Mouse (Mus musculus) R1 (cell line): Measurements from ENCODE around the gene Myoz1.
"Not testable (repeated sequence)": the region's sequence is repeated elsewhere in the genome, so short reads cannot be mapped to it uniquely, and the experiment has no call there.

ENCODE experiments used
- DNase-seq: peaks from one replicate; pipeline ENCODE4 v3.0.0-alpha.2; 2018; ENCODE audit warnings: low read depth, low spot score

Gene Myoz1

GRCm38 (mm10) chr14:20656361-20656760 is at the start of gene Myoz1:
Myoz1 (minus strand) TSS chr14:20656540.
- no peak for DNase-seq

GRCm38 (mm10) chr14:20703461-20703860 is 47.1 kb upstream of the Myoz1 start:
- not testable (repeated sequence) for DNase-seq

GRCm38 (mm10) chr14:20702741-20703381 is 46.5 kb upstream of the Myoz1 start, which contains the start of gene Chchd1:
Chchd1 (plus strand) TSS chr14:20703006.
- peak; percentile 88 for DNase-seq

DNA sequence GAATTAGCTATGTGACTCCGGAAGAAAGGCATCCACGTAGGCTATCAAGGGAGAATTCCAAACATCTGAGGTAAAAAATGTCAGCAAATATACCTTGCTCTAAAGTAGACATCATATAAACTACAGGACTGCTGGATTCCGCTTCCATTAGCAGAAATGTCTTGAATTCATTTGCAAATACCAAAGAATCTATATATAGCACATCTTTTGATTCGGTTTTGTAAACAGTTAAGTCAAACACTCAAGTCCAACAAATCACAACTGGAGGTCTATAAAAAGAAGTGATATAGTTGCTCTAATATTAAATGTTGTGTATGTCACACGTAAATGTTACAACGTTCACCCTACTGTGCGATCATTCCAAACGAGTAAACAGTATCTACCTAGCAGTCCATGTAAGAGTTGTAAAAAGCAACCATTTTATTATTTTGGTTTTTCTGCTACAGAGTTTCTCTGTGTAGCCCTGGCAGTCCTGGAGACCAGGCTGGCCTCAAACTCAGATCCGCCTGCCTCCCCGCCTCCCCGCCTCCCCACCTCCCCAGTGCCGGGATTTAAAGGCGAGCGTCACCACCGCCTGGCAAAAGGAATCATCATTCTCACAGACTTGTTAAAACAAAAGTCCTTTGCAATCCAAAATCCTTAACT is 45.9 kb upstream of the Myoz1 start:
- no peak for DNase-seq

DNA sequence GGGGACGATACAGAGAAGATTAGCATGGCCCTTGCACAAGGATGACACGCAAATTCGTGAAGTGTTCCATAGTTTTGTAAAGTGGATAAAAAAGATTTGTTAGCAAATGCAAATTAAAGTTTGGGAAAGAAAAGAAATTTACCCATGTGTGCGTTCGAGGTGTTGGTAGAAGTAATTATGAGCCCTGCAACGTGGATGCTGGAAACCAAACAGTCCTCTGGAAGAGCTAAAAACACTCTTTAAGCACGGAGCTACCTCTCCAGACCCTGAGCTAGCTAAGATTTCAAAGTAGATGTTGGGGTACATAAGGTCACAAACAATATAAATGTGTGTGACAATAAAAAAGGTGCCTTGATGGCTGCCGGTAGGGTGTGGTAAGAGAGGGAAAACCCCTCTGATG is 45.2 kb upstream of the Myoz1 start:
- no peak for DNase-seq

- no peak for DNase-seq
Observed at GRCm38 (mm10) chr14:20700362-20700761, 44.0 kb upstream of the Myoz1 start.

GRCm38 (mm10) chr14:20698515-20698914 is 42.2 kb upstream of the Myoz1 start:
- no peak for DNase-seq

- peak; percentile 39 for DNase-seq
Observed at GRCm38 (mm10) chr14:20696986-20697385, 40.6 kb upstream of the Myoz1 start.

GRCm38 (mm10) chr14:20695761-20696520 is 39.6 kb upstream of the Myoz1 start:
- peak; percentile 17 for DNase-seq

- peak; percentile 88 for DNase-seq
Observed at GRCm38 (mm10) chr14:20694884-20695760, 38.8 kb upstream of the Myoz1 start, which contains the start of gene Fut11. Fut11 (plus strand) TSS chr14:20694968.

DNA sequence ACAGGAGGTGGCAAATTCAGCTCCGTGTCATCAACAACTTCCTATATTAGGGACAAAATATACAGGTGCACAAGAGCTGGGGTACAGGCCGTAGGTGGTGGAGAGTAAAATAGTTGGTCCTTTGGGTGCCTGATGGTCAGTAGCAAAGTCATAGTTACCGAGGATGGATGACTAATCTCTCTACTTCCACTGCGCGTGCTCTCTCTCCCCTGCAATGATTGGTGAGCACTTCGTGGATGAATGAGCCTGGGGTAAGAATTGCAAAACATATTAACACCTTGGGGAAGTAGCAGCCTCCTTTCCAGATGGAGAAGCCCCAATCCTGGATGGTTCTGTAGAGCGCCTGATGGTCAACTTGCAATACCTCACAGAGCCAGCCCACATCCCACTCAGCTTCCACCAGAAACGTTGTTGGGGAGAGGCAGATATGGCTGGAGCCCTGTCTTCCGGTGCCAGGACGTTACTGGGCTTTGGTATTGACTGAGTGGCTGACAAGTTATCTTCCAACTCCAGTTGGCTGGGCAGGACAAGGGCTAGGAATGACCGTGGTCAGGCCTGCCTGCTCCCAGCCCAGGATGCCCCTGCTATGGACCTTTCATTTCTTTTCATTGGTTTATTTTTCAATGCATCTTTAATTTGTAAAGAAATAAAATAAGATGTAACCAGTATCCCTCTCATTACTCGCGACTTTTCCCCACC is 38.0 kb upstream of the Myoz1 start:
- DNase-seq, result peak; percentile 40

DNA sequence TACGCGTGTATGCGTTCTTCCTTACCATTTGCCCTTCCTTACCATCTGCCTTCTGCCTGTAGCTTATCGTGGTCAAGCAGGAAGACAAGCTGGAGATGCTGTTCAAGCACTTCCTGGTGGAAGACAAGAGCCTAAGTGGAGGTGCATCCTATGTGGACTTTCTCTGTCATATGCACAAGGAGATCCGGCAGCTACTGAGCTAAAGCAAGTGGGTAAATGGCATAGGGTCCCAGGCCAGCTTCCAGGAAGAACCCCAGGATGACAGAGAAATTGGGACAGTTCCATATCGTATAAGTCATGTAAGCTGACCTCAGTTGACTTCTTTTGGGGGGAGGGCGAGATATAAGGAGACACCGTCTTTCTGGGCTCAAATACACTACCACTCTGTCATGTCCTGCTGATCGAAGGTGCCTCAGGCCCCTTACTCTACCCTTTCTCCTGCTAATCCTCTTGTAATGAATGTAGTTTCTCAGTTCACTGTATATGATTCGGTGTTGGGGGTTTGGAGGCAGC is 37.3 kb upstream of the Myoz1 start:
- DNase-seq, result no peak

DNA sequence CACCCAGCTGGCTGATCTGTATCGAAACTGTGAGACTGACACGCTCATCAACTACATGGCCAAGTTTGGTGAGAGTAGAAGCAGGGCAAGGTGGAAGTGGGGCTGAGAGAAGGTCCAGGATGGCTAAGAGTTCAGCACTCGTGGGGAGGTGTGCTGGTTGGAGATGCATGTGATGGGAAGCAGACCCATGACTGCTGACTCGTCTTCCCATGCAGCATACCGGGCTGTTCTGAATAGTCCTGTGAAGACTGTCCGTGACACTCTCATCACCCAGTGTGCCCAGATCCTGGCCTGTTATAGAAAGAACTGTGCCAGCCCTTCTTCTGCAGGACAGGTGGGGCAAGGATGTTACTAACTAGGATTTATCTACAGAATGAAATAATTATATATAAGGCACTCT is 35.4 kb upstream of the Myoz1 start:
- DNase-seq, result no peak

DNA sequence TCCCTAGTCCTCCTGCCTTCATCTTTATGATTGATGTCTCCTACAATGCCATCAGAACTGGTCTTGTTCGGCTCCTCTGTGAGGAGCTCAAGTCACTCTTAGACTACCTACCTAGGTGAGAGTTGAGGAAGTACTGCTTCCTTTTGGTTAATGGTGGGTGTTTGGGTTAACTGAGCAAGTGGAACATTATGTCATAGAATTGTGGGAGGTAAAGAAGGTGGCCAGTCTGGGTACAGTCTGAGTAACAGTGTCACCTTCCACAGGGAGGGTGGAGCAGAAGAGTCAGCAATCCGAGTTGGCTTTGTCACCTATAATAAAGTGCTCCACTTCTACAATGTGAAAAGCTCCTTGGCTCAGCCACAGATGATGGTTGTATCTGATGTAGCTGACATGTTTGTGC is 32.7 kb upstream of the Myoz1 start:
- no peak for DNase-seq

DNA sequence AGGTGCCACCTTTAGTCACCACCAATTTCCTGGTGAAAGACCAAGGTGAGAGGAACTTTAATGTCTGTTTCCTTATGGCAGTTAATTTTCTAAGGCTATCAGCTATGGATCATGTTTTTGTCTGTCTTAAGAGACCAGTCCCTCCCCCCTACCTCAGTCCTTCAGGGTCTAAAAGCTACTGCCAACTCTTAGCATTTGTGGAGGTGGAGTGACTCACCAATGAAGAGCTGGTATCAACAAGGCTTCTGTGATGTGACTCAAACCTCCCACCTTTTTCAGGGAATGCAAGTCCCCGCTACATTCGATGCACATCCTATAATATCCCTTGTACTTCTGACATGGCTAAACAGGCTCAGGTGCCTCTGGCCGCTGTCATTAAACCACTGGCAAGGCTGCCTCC is 30.2 kb upstream of the Myoz1 start:
- no peak for DNase-seq

DNA sequence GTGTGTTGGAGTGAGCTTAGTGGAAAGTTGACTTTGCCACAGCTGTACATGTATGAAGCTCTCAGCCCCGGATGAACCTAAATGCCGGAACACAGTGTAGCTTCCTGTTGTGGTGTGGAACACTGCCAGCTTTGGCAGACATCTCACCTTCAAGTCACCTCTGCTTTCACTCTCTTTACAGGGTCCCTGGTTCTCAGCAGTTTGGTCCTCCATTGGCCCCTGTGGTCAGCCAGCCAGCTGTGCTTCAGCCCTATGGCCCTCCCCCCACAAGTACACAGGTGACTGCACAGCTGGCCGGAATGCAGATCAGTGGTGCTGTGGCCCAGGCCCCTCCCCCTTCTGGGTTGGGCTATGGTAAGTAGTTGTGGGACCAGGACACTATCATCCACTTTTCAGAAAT is 26.2 kb upstream of the Myoz1 start:
- peak; percentile 65 for DNase-seq

GRCm38 (mm10) chr14:20681742-20682141 is 25.4 kb upstream of the Myoz1 start:
- no peak for DNase-seq

DNA sequence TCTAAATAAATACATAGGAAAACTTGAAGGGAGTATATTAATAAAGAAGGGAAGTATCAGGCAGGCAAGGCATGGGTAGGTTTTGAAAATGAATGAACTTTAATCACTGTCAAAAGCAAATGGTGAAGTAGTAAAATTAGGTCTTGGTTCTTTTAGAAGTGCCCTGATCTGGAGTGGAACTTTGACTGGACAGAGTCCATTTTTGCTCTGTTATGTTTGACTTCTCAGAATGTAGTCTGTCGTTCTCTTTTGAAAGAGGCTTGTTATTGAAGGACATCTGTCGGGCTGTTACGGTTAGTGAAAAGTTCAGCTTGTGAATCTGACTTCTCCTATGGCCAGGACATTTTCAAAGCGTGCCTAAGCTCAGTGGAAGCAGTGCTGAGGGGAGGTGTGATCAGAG is 21.6 kb upstream of the Myoz1 start:
- DNase-seq, result no peak

- DNase-seq, result peak; percentile 99
Observed at GRCm38 (mm10) chr14:20674064-20674833, 17.9 kb upstream of the Myoz1 start, which contains the start of gene Sec24c. Sec24c (plus strand) TSS chr14:20674308.

GRCm38 (mm10) chr14:20673735-20674063 is 17.4 kb upstream of the Myoz1 start:
- no peak for DNase-seq
